Mouse (Mus musculus) hindbrain, embryonic 11.5 days (tissue): ENCODE data around the gene Mybbp1a. TPM values are rescaled to one million over a fixed set of nuclear protein-coding genes. Genes with fewer than 3 reads are reported as not detected.
A peak's percentile ranks its signal among the peaks of the same experiment; 100 is the strongest.

Experiments
- ATAC-seq: fragments of 200-750 bp; cut with Nextera tagmentation; 2 replicates; pipeline ENCODE4 v1.8.0; 2017; ENCODE audit warnings: mild to moderate bottlenecking, moderate TSS enrichment, moderate library complexity; ENCODE audit not compliant: low FRiP score
- DNase-seq: peaks from one replicate; pipeline ENCODE4 v3.0.0-alpha.2; 2015; ENCODE audit warnings: low spot score
- H3K27ac ChIP-seq: fragments of 300-500 bp; sonication (generic); 2 replicates; pipeline ENCODE4 v1.5.1; 2014; ENCODE audit warnings: mild to moderate bottlenecking, low read depth, low read length
- H3K27me3 ChIP-seq: fragments of 300-500 bp; sonication (generic); 2 replicates; pipeline ENCODE4 v1.6.1; 2014; ENCODE audit warnings: mild to moderate bottlenecking, low read length, moderate library complexity, mixed read lengths; ENCODE audit not compliant: control insufficient read depth, insufficient read depth
- H3K36me3 ChIP-seq: fragments of 300-500 bp; sonication (generic); 2 replicates; pipeline ENCODE4 v1.6.1; 2014; ENCODE audit warnings: mild to moderate bottlenecking, low read length, moderate library complexity, mixed read lengths; ENCODE audit not compliant: control insufficient read depth, insufficient read depth
- H3K4me1 ChIP-seq: fragments of 300-500 bp; sonication (generic); replicated peaks from 2 replicates; pipeline ENCODE4 v1.6.1; 2014; ENCODE audit warnings: low read length, mixed read lengths; ENCODE audit not compliant: control insufficient read depth, insufficient read depth
- H3K4me2 ChIP-seq: fragments of 300-500 bp; sonication (generic); replicated peaks from 2 replicates; pipeline ENCODE4 v1.6.1; 2014; ENCODE audit warnings: mild to moderate bottlenecking, low read depth, low read length
- H3K4me3 ChIP-seq: fragments of 300-500 bp; sonication (generic); 2 replicates; pipeline ENCODE4 v1.5.1; 2014; ENCODE audit warnings: low read depth, low read length
- H3K9ac ChIP-seq: fragments of 300-500 bp; sonication (generic); 2 replicates; pipeline ENCODE4 v1.6.1; 2014; ENCODE audit warnings: low read depth, low read length
- H3K9me3 ChIP-seq: fragments of 300-500 bp; sonication (generic); 2 replicates; pipeline ENCODE4 v1.6.1; 2016; ENCODE audit warnings: low read length; ENCODE audit not compliant: control insufficient read depth
- WGBS: fragments of 180-500 bp; shearing (Covaris S2); extraction: QIAGEN DNeasy Blood & Tissue Kit; methylation state at CpG from one replicate; pipeline ENCODE4 v1.1.7; 2014; 5-methylcytosine and 5-hydroxymethylcytosine counted together
- polyA plus RNA-seq: library from polyadenylated mRNA; unstranded; fragments of >200 nt; fragmentation: Nextera tagmentation; extraction: Ambion mirVana; gene quantifications from 2 replicates; pipeline ENCODE4 v1.2.1, GENCODE M21; 2014

The Mybbp1a gene
- polyA plus RNA-seq, 1 experiment from 2014 or later, result 112 TPM

GRCm38 (mm10) chr11:72494046-72494988 lies 53.2 kb downstream of the Mybbp1a start:
- DNase-seq (peak; percentile 64), ATAC-seq (no peak)
- Histone ChIP-seq H3K4me2 (no peak overlapping the region), H3K4me1 (peaks cover under 1% of the 10 kb centered on the region), H3K9ac (no peak overlapping the region), H3K27me3 (peaks cover under 1% of the 10 kb centered on the region), H3K4me3 (no peak overlapping the region), H3K36me3 (no peaks in the 10 kb centered on the region), H3K9me3 (no peaks in the 10 kb centered on the region), H3K27ac (no peak overlapping the region)
- 57% methylated on average over 8 of the region's 8 CpGs for WGBS

GRCm38 (mm10) chr11:72496066-72496465 lies 54.9 kb downstream of the Mybbp1a start:
- Histone ChIP-seq H3K4me3 (no peak overlapping the region), H3K4me2 (no peak overlapping the region)
- 83% methylated on average over 3 of the region's 3 CpGs for WGBS

GRCm38 (mm10) chr11:72496775-72497174 lies 55.6 kb downstream of the Mybbp1a start:
- no peaks in the 10 kb centered on the region for H3K9me3 ChIP-seq
- H3K27me3 ChIP-seq, result no peaks in the 10 kb centered on the region
- no peak overlapping the region for H3K4me3 ChIP-seq
- H3K9ac ChIP-seq, result no peak overlapping the region
- H3K27ac ChIP-seq, result no peak overlapping the region
- H3K4me1 ChIP-seq, result no peaks in the 10 kb centered on the region
- ATAC-seq (no peak), DNase-seq (no peak)
- H3K4me2 ChIP-seq, result no peak overlapping the region
- 57% methylated on average over 1 of the region's 1 CpGs for WGBS
- H3K36me3 ChIP-seq, result no peaks in the 10 kb centered on the region

More at GRCm38 (mm10) chr11:72496066-72496465, 54.9 kb downstream of the Mybbp1a start:
- H3K9ac ChIP-seq, result no peak overlapping the region
- ATAC-seq (no peak), DNase-seq (no peak)
- H3K36me3 ChIP-seq, result no peaks in the 10 kb centered on the region
- H3K9me3 ChIP-seq, result no peaks in the 10 kb centered on the region
- no peaks in the 10 kb centered on the region for H3K27me3 ChIP-seq
- no peak overlapping the region for H3K27ac ChIP-seq
- H3K4me1 ChIP-seq, result no peaks in the 10 kb centered on the region

GRCm38 (mm10) chr11:72497367-72497766 lies 56.2 kb downstream of the Mybbp1a start:
- Histone ChIP-seq H3K27ac (no peak overlapping the region), H3K36me3 (no peaks in the 10 kb centered on the region), H3K9ac (no peak overlapping the region), H3K4me3 (no peak overlapping the region), H3K4me2 (no peak overlapping the region), H3K4me1 (no peaks in the 10 kb centered on the region), H3K27me3 (no peaks in the 10 kb centered on the region), H3K9me3 (no peaks in the 10 kb centered on the region)
- ATAC-seq (no peak), DNase-seq (no peak)
- WGBS, result 18% methylated on average over 4 of the region's 4 CpGs

- Histone ChIP-seq H3K36me3 (no peaks in the 10 kb centered on the region), H3K27ac (no peak overlapping the region), H3K9me3 (no peaks in the 10 kb centered on the region), H3K4me1 (no peaks in the 10 kb centered on the region), H3K9ac (no peak overlapping the region), H3K27me3 (no peaks in the 10 kb centered on the region), H3K4me2 (no peak overlapping the region), H3K4me3 (no peak overlapping the region)
- 88% methylated on average over 4 of the region's 4 CpGs for WGBS
- ATAC-seq, result no peak
- DNase-seq, result no peak
These were observed 59.0 kb downstream of the Mybbp1a start for GRCm38 (mm10) chr11:72500139-72500538.

Other genes with a start within 250 kb of the Mybbp1a start
- 0.11 TPM in 1 of 2 replicates, not detected in the other for gene Gm43951, start 234.5 kb upstream of the Mybbp1a start, polyA plus RNA-seq
- 15.6 and 17.8 TPM in 2 replicates for gene 4933427D14Rik, start 233.9 kb upstream of the Mybbp1a start, polyA plus RNA-seq
- gene Txndc17, start 233.8 kb upstream of the Mybbp1a start, polyA plus RNA-seq, result 169 and 181 TPM in 2 replicates
- gene Med31, start 225.8 kb upstream of the Mybbp1a start, polyA plus RNA-seq, result 58.8 and 61.7 TPM in 2 replicates
- 0.29 and 0.32 TPM in 2 replicates for gene Slc13a5, start 174.1 kb upstream of the Mybbp1a start, polyA plus RNA-seq
- 0.98 and 1.3 TPM in 2 replicates for gene Xaf1, start 139.7 kb upstream of the Mybbp1a start, polyA plus RNA-seq
- not detected in 2 replicates for gene Fbxo39, start 126.9 kb upstream of the Mybbp1a start, polyA plus RNA-seq
- gene Tekt1, start 78.9 kb upstream of the Mybbp1a start, polyA plus RNA-seq, result 8.7 and 8.9 TPM in 2 replicates
- gene Smtnl2, start 29.6 kb upstream of the Mybbp1a start, polyA plus RNA-seq, result 4.7 and 8.7 TPM in 2 replicates
- gene Ggt6, start 5.8 kb upstream of the Mybbp1a start, polyA plus RNA-seq, result not detected in 2 replicates
- gene Spns2, start 48.5 kb downstream of the Mybbp1a start, polyA plus RNA-seq, result 5.3 and 6.2 TPM in 2 replicates
- gene Spns3, start 109.2 kb downstream of the Mybbp1a start, polyA plus RNA-seq, result not detected in 2 replicates
- gene Ube2g1, start 165.9 kb downstream of the Mybbp1a start, polyA plus RNA-seq, result 127 and 131 TPM in 2 replicates
- gene Ankfy1, start 248.7 kb downstream of the Mybbp1a start, polyA plus RNA-seq, result 28.1 and 30.6 TPM in 2 replicates